In the genomic region with DNA sequence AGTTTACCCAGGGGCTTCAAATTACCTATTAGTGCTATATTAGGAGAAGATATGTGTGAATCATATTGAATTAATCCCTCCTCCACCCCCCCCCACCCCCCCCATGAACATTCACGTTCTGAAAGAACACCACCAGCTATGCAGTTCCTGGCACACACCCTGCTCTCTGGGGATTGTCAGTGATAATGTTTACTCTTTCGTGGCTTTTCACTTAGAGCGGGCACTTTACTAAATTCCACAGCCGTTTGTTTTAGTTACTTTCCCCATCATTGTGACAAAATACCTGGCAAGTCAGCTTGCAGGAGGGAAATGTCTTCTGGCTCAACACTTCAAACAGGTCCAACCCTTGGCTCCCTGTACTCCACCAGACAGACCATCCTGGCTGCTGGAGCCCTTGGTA, we compare ENCODE assay signal across 9 mouse cellular contexts.
"Had no signal": no experiment of that assay in that cellular context is flagged by ENCODE, and none has a peak within 500 bp of the region (broad histone marks: within the 10 kb centered on the region; RNA-seq: fewer than 3 reads in every experiment).

No protein-coding gene starts in this region.

- H3K4me1 ChIP-seq: stomach, embryonic 15.5 days had no signal

- H3K9me3 ChIP-seq: kidney, embryonic 15.5 days; limb, embryonic 15.5 days; liver, embryonic 12.5 days; midbrain, embryonic 12.5 days; stomach, embryonic 15.5 days had no signal

- H3K27ac ChIP-seq: kidney, embryonic 15.5 days; limb, embryonic 15.5 days; liver, embryonic 12.5 days; midbrain, embryonic 12.5 days; stomach, embryonic 15.5 days had no signal

- H3K27me3 ChIP-seq: kidney, embryonic 15.5 days; limb, embryonic 15.5 days; liver, embryonic 12.5 days; midbrain, embryonic 12.5 days; stomach, embryonic 15.5 days had no signal

- DNase-seq: kidney, adult 2 months; kidney, postnatal 14 days; right cerebral cortex, postnatal 14 days had no signal

- H3K9ac ChIP-seq: kidney, embryonic 15.5 days; limb, embryonic 15.5 days; liver, embryonic 12.5 days; midbrain, embryonic 12.5 days; stomach, embryonic 15.5 days had no signal

- H3K36me3 ChIP-seq: kidney, embryonic 15.5 days; limb, embryonic 15.5 days; liver, embryonic 12.5 days; midbrain, embryonic 12.5 days; stomach, embryonic 15.5 days had no signal

- H3K4me2 ChIP-seq: kidney, embryonic 15.5 days; limb, embryonic 15.5 days; liver, embryonic 12.5 days; midbrain, embryonic 12.5 days; stomach, embryonic 15.5 days had no signal

- ATAC-seq: intestine, embryonic 16.5 days; liver, embryonic 12.5 days had no signal

- H3K4me3 ChIP-seq: kidney, embryonic 15.5 days; limb, embryonic 15.5 days; liver, embryonic 12.5 days; midbrain, embryonic 12.5 days; stomach, embryonic 15.5 days had no signal
